In genomic region chr11:43826769-43827168, GRCm38 (mm10) we compare ENCODE assay signal across 18 mouse cellular contexts.
"Had no signal": no experiment of that assay in that cellular context is flagged by ENCODE, and none has a peak within 500 bp of the region (broad histone marks: within the 10 kb centered on the region; RNA-seq: fewer than 3 reads in every experiment).

No protein-coding gene starts in this region.

- H3K27me3 ChIP-seq: midbrain, embryonic 12.5 days; neural tube, embryonic 13.5 days; neural tube, embryonic 15.5 days had no signal

- H3K4me1 ChIP-seq: midbrain, embryonic 10.5 days; midbrain, embryonic 12.5 days; neural tube, embryonic 13.5 days had no signal

- H3K36me3 ChIP-seq: midbrain, embryonic 10.5 days; midbrain, embryonic 12.5 days; neural tube, embryonic 13.5 days; neural tube, embryonic 15.5 days had no signal

- H3K4me3 ChIP-seq: midbrain, embryonic 10.5 days; midbrain, embryonic 12.5 days; myocyte; neural tube, embryonic 13.5 days; neural tube, embryonic 15.5 days had no signal

- DNase-seq: lung, adult 18-20 months; lung, embryonic 14.5 days; lung, postnatal 10 days; lung, postnatal 4 days; midbrain, embryonic 14.5 days; retina, postnatal 1 day; right cerebral cortex, adult 18-20 months; right cerebral cortex, postnatal 25 days; right cerebral cortex, postnatal 4 days; spleen, adult 18-20 months; thymus, adult 18-20 months; thymus, postnatal 14 days; thymus, postnatal 36 days had no signal

- H3K9ac ChIP-seq: lung, embryonic 14.5 days; midbrain, embryonic 12.5 days; neural tube, embryonic 13.5 days; neural tube, embryonic 15.5 days had no signal

- H3K27ac ChIP-seq: midbrain, embryonic 10.5 days; midbrain, embryonic 12.5 days; neural tube, embryonic 13.5 days; neural tube, embryonic 15.5 days had no signal
